Mouse (Mus musculus) mature B cell (primary cell): Measurements from ENCODE around the gene Pmepa1.

Source experiments
- in situ Hi-C: fragments of 300-500 bp; cut with MboI; formaldehyde crosslinking; loops from 2 replicates; pipeline ENCODE4 v1.14.3; 2019

The Pmepa1 gene

GRCm38 (mm10) chr2:173276409-173276808 lies at the start of gene Pmepa1:
TSS of gene Pmepa1 (minus strand) at chr2:173276533.
- in situ Hi-C loops: no loop called here

GRCm38 (mm10) chr2:173321754-173322153 lies 45.4 kb upstream of the Pmepa1 start:
- in situ Hi-C loops: no loop called here

- in situ Hi-C loops: no loop called here
Observed at GRCm38 (mm10) chr2:173321194-173321593, 44.9 kb upstream of the Pmepa1 start.

GRCm38 (mm10) chr2:173314291-173314690 lies 38.0 kb upstream of the Pmepa1 start:
- in situ Hi-C loops: no loop called here

GRCm38 (mm10) chr2:173308486-173308885 lies 32.2 kb upstream of the Pmepa1 start:
- in situ Hi-C loops: no loop called here

- in situ Hi-C loops: no loop called here
Observed at GRCm38 (mm10) chr2:173307984-173308383, 31.7 kb upstream of the Pmepa1 start.

GRCm38 (mm10) chr2:173307561-173307960 lies 31.2 kb upstream of the Pmepa1 start:
- in situ Hi-C loops: no loop called here

GRCm38 (mm10) chr2:173306734-173307525 lies 30.6 kb upstream of the Pmepa1 start:
- in situ Hi-C loops: no loop called here

GRCm38 (mm10) chr2:173305011-173305410 lies 28.7 kb upstream of the Pmepa1 start:
- in situ Hi-C loops: no loop called here

GRCm38 (mm10) chr2:173300663-173301630 lies 24.6 kb upstream of the Pmepa1 start:
- in situ Hi-C loops: no loop called here

- in situ Hi-C loops: no loop called here
Observed at GRCm38 (mm10) chr2:173296408-173296807, 20.1 kb upstream of the Pmepa1 start.

GRCm38 (mm10) chr2:173293042-173293441 lies 16.7 kb upstream of the Pmepa1 start:
- in situ Hi-C loops: no loop called here

- in situ Hi-C loops: no loop called here
Observed at GRCm38 (mm10) chr2:173292551-173292950, 16.2 kb upstream of the Pmepa1 start.

- in situ Hi-C loops: no loop called here
Observed at GRCm38 (mm10) chr2:173290981-173291380, 14.6 kb upstream of the Pmepa1 start.

- in situ Hi-C loops: no loop called here
Observed at GRCm38 (mm10) chr2:173289928-173290327, 13.6 kb upstream of the Pmepa1 start.

GRCm38 (mm10) chr2:173285816-173286538 lies 9.6 kb upstream of the Pmepa1 start:
- in situ Hi-C loops: no loop called here

- in situ Hi-C loops: no loop called here
Observed at GRCm38 (mm10) chr2:173284771-173285170, 8.4 kb upstream of the Pmepa1 start.

GRCm38 (mm10) chr2:173282191-173282590 lies 5.9 kb upstream of the Pmepa1 start:
- in situ Hi-C loops: no loop called here

- in situ Hi-C loops: no loop called here
Observed at GRCm38 (mm10) chr2:173281021-173281937, 4.9 kb upstream of the Pmepa1 start.

- in situ Hi-C loops: no loop called here
Observed at GRCm38 (mm10) chr2:173278846-173279580, 2.7 kb upstream of the Pmepa1 start.
